Mouse (Mus musculus) brown adipose tissue, adult 24 weeks (tissue): ENCODE measurements around the gene Psmc1. TPM values are rescaled to one million over a fixed set of nuclear protein-coding genes. Genes with fewer than 3 reads are reported as not detected.

Source experiments
- H3K27ac ChIP-seq: fragments of 200-500 bp; replicated peaks from 2 replicates; pipeline ENCODE4 v1.5.1; 2012; ENCODE audit warnings: low read depth, mild to moderate bottlenecking, low read length
- H3K4me1 ChIP-seq: fragments of 200-500 bp; 2 replicates; pipeline ENCODE4 v1.6.1; 2012; ENCODE audit warnings: low read length, mixed read lengths; ENCODE audit not compliant: control insufficient read depth, insufficient read depth, insufficient read length
- H3K4me3 ChIP-seq: fragments of 200-500 bp; 2 replicates; pipeline ENCODE4 v1.5.1; 2012; ENCODE audit warnings: low read depth, mild to moderate bottlenecking, low read length, moderate library complexity; ENCODE audit not compliant: insufficient read depth
- polyA plus RNA-seq: library from polyadenylated mRNA; stranded (reverse); fragments of >200 nt; gene quantifications from 2 replicates; pipeline ENCODE4 v1.2.4, GENCODE M21; 2012; ENCODE audit not compliant: missing spikeins, insufficient read depth, insufficient read length

The Psmc1 gene
- polyA plus RNA-seq, 1 experiment, result 155 TPM

- Histone ChIP-seq H3K27ac (no peak overlapping the region), H3K4me3 (no peak overlapping the region), H3K4me1 (no peaks in the 10 kb centered on the region)
These were observed 8.3 kb upstream of the Psmc1 start for GRCm38 (mm10) chr12:100101651-100102050.

GRCm38 (mm10) chr12:100104530-100104929 is 5.4 kb upstream of the Psmc1 start:
- Histone ChIP-seq H3K4me1 (no peaks in the 10 kb centered on the region), H3K4me3 (no peak overlapping the region), H3K27ac (no peak overlapping the region)

- Histone ChIP-seq H3K27ac (no peak overlapping the region), H3K4me3 (no peak overlapping the region), H3K4me1 (peaks cover 3% of the 10 kb centered on the region; the same call in 1 of the 2 replicates)
These were observed 3.6 kb upstream of the Psmc1 start for GRCm38 (mm10) chr12:100106275-100106895.

GRCm38 (mm10) chr12:100107436-100107835 is 2.5 kb upstream of the Psmc1 start:
- H3K4me1 ChIP-seq, result peaks cover 7% of the 10 kb centered on the region; the same call in 1 of the 2 replicates
- no peak overlapping the region for H3K4me3 ChIP-seq
- H3K27ac ChIP-seq, result no peak overlapping the region

- H3K4me1 ChIP-seq, result peaks cover 7% of the 10 kb centered on the region; the same call in 1 of the 2 replicates
- H3K4me3 ChIP-seq, result no peak overlapping the region
- no peak overlapping the region for H3K27ac ChIP-seq
These were observed 6.0 kb downstream of the Psmc1 start for GRCm38 (mm10) chr12:100115982-100116381.

GRCm38 (mm10) chr12:100122921-100123381 is 13.0 kb downstream of the Psmc1 start:
- Histone ChIP-seq H3K4me1 (peaks cover 4% of the 10 kb centered on the region), H3K4me3 (no peak overlapping the region), H3K27ac (no peak overlapping the region)

GRCm38 (mm10) chr12:100123476-100123875 is 13.5 kb downstream of the Psmc1 start:
- Histone ChIP-seq H3K27ac (no peak overlapping the region), H3K4me1 (peaks cover 8% of the 10 kb centered on the region), H3K4me3 (no peak overlapping the region)

GRCm38 (mm10) chr12:100124913-100125798 is 15.2 kb downstream of the Psmc1 start:
- peaks cover 14% of the 10 kb centered on the region for H3K4me1 ChIP-seq
- H3K27ac ChIP-seq, result no peak overlapping the region
- H3K4me3 ChIP-seq, result no peak overlapping the region

- Histone ChIP-seq H3K27ac (peak overlapping the region; percentile 54), H3K4me3 (no peak overlapping the region), H3K4me1 (peaks cover 14% of the 10 kb centered on the region)
These were observed 17.3 kb downstream of the Psmc1 start for GRCm38 (mm10) chr12:100126968-100127865.

GRCm38 (mm10) chr12:100127866-100128480 is 18.0 kb downstream of the Psmc1 start:
- Histone ChIP-seq H3K27ac (peak overlapping the region; percentile 54), H3K4me3 (no peak overlapping the region)

GRCm38 (mm10) chr12:100128522-100128921 is 18.6 kb downstream of the Psmc1 start:
- peaks cover 14% of the 10 kb centered on the region for H3K4me1 ChIP-seq
- H3K4me3 ChIP-seq, result no peak overlapping the region
- peak overlapping the region; percentile 13 for H3K27ac ChIP-seq

More at GRCm38 (mm10) chr12:100127866-100128480, 18.0 kb downstream of the Psmc1 start:
- peaks cover 14% of the 10 kb centered on the region for H3K4me1 ChIP-seq

GRCm38 (mm10) chr12:100128961-100129360 is 19.0 kb downstream of the Psmc1 start:
- H3K27ac ChIP-seq, result 0 out of 2 replicates have a peak overlapping the region, but pooled peaks have one; percentile 13
- peaks cover 14% of the 10 kb centered on the region for H3K4me1 ChIP-seq
- no peak overlapping the region for H3K4me3 ChIP-seq

- Histone ChIP-seq H3K4me1 (peaks cover 14% of the 10 kb centered on the region), H3K4me3 (no peak overlapping the region), H3K27ac (no peak overlapping the region)
These were observed 21.2 kb downstream of the Psmc1 start for GRCm38 (mm10) chr12:100131167-100131566.

GRCm38 (mm10) chr12:100131655-100132054 is 21.7 kb downstream of the Psmc1 start:
- H3K27ac ChIP-seq, result no peak overlapping the region
- H3K4me3 ChIP-seq, result no peak overlapping the region
- peaks cover 14% of the 10 kb centered on the region for H3K4me1 ChIP-seq
